Mouse (Mus musculus) bone marrow, adult 2 months (tissue): Measurements from ENCODE around the gene Vps52.

Experiments used
- CTCF ChIP-seq: fragments of 200-500 bp; IDR thresholded peaks from 2 replicates; pipeline ENCODE4 v1.5.1; 2011; ENCODE audit warnings: low read length, control low read depth; ENCODE audit not compliant: control insufficient read depth, insufficient read depth
- POLR2A ChIP-seq: fragments of 200-500 bp; IDR thresholded peaks from 2 replicates; pipeline ENCODE4 v1.6.1; 2011; ENCODE audit warnings: low read depth, mild to moderate bottlenecking, control low read depth, low read length, borderline replicate concordance; ENCODE audit not compliant: control insufficient read depth

GRCm38 (mm10) chr17:33955555-33956214 is at the start of gene Vps52, which contains the start of gene Rps18:
- TF ChIP-seq CTCF (no peak), POLR2A (peak; percentile 94)
